Mouse (Mus musculus) adrenal gland, postnatal 4 days (tissue): Measurements from ENCODE around the gene Resp18. TPM values are rescaled to one million over a fixed set of nuclear protein-coding genes. Genes with fewer than 3 reads are reported as not detected.
"Not testable (repeated sequence)": the region's sequence is repeated elsewhere in the genome, so short reads cannot be mapped to it uniquely, and the experiment has no call there.

Experiments used
- DNase-seq, 2 experiments: peaks; one replicate each; pipeline ENCODE4 v3.0.0; 2021 to 2022; ENCODE audit warnings: low spot score in 2 of 2, mixed read lengths in 2 of 2
- total RNA-seq, 2 experiments: library from RNA; stranded (reverse); gene quantifications; 2 replicates each; pipeline ENCODE4 v1.2.3; 2021

The Resp18 gene
- total RNA-seq, 2 experiments from 2014 or later, result 138 to 152 TPM

DNA sequence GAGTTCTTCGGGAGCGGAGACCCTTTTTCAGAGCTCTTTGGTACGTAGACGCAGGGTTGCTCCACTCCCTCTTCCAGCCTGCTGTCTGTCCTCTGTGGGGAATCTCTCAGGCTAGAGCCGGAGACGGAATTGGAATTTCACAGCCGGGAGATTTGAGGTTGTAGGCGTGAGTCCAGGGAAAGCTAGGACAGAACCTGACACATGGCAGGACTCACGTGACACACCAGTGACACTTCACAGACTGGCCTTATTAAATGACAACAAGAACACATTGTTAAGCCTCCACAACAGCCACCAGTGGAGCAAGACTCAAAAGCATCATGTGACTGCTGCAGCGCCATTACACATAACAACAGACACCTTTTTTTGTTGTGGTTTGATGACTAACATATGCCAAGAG is 38.6 kb downstream of the Resp18 start:
- no peak for DNase-seq

DNA sequence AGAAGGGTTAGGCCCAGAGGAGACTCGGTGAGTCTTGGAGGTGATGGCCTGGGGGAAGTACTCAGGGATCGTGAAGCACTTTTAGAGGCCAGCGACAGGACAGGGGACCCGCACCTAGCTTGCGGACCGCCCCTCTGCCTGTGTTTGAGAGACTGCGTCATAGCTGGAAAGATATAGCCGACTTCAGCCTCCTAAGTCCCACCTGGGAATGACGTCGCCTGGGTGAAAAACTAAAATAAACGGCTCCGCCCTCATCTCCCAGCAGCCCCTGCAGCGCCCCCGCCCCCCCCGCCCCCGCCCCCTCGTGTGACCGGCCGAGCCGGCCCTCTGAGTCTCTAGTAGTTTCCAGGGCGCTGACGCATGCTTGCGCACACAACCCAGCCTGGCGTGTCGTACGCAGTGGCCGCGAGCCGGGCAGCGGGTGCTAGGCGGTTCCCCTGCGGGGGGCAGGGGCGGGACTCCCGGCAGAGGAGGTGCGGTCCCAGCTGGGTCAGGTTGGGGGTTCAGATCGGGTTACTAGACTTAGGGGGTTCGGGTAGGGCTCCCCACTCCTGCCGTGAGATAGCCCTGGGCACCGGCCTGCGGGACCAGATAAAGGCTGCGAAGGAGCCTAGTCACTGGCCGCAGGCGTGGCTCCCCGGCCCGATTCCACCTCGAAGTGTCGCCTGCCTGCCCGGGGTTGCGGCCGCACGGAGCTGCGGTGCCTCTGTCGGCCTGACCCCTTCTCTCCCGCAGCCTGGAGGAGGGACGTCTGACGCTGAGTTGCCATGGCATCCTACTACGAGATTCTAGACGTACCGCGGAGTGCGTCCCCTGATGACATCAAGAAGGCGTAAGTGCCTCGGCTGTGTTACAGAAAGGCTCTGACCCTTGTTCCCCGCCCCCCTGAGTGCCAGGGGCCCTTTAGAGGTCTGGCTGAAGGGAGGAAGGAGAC is 41.8 kb downstream of the Resp18 start, which contains the start of gene Dnajb2:
Gene Dnajb2, plus strand, starts transcription at position 290 of the 934 bp plus-strand sequence.
- DNase-seq, result peak; percentile 61 to 77

GRCm38 (mm10) chr1:75234606-75235005 is 43.6 kb downstream of the Resp18 start:
- DNase-seq, result no peak

DNA sequence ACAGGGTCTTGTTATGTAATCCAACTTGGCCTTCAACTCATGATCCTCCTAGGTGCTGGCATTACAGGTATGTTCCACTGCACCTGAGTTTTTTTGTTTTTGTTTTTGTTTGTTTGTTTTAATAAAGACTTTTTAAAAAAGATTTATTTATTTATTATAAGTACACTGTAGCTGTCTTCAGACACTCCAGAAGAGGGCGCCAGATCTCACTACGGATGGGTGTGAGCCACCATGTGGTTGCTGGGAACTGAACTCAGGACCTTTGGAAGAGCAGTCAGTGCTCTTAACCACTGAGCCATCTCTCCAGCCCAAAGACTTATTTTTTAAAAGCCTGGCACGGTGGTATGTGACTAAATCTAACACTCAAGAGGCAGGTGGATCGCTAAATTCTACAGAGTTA is 45.7 kb downstream of the Resp18 start:
- not testable (repeated sequence) for DNase-seq

GRCm38 (mm10) chr1:75231664-75232152 is 46.5 kb downstream of the Resp18 start, which contains the start of gene A630095N17Rik:
Gene A630095N17Rik, minus strand, starts transcription at chr1:75232102.
- DNase-seq, result no peak

GRCm38 (mm10) chr1:75231224-75231623 is 47.0 kb downstream of the Resp18 start:
- no peak for DNase-seq

DNA sequence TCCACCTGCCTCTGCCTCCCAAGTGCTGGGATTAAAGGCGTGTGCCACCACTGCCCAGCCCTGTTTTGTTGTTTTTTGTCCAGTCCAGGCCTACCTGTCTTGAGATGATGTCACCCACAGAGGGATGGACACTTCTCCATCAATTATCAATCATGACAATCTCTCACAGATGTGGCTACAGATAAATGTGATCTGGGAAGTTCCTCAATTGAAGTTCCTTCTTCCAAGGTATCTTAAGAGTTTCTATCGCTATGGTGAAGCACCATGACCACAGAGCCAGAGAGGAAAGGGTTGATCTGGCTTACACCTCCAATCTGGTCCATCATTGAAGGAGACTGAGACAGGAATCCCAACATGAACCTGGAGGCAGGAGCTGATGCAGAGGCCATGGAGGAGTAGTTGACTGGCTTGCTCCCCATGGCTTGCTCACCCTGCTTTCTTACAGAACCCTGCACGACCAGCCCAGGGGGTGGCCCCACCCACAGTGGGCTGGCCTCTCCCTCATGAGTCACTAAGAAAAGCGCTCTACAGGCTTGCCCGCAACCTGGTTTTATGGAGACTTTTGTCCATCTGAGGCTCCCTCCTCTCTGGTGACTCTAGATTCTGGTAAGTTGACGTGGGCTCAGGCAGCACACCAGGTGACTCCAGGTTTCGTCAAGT is 47.8 kb downstream of the Resp18 start:
- no peak for DNase-seq

DNA sequence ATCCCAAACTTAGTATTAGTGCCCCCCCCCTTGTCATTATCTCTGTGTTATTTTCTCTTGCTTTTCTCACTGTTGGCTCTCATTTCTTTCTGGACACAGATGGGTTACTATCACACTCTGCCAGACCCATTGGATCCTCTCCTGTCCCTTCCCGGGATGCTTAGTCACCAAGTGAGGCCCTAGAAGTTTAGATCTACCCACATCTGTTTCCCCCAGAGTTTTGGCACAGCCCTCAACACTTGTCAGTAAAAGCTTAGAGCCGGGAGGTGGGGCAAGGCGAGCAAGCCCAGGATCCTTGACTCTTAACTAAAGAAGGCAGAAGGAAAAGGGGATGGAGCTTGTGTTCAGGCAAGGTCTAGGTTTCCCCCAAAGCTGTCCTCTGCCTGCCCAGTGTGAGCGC is 49.1 kb downstream of the Resp18 start:
- no peak for DNase-seq

GRCm38 (mm10) chr1:75227653-75228052 is 50.6 kb downstream of the Resp18 start:
- no peak for DNase-seq

DNA sequence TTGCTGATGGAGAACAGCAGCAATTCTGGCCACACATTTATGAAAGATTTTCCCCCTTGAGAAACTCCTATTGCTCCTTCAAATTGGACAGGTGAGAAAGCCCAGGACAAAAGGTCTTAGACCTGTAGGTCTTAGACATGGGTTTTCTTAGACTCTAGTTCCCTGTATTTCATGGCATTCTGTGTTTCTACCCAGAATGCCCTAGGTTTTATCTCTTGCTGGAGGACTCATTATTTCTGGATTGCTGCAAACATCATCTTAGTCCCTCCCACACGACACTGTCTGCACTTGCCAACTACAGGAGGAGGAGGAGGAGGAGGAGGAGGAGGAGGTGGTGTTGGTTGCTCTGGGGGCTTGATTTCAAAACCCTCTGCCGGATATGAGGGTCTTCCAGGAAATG is 52.1 kb downstream of the Resp18 start:
- no peak for DNase-seq

- DNase-seq, result no peak
Measured at GRCm38 (mm10) chr1:75225473-75225872, 52.7 kb downstream of the Resp18 start.

- DNase-seq, result no peak
Measured at GRCm38 (mm10) chr1:75223532-75223931, 54.7 kb downstream of the Resp18 start.

GRCm38 (mm10) chr1:75222926-75223325 is 55.3 kb downstream of the Resp18 start:
- no peak for DNase-seq

Other genes with a start within 250 kb of the Resp18 start
- gene Nhej1, start 153.2 kb downstream of the Resp18 start, total RNA-seq, result 1 to 10 TPM; 4.4 to 4.5 TPM
- gene Slc23a3, start 144.5 kb downstream of the Resp18 start, total RNA-seq, result 1 to 10 TPM in 1 of 2 experiments, under 1 TPM in 1; 0.56 to 1.6 TPM
- 10 to 100 TPM; 52.1 to 55.4 TPM for gene Cnppd1, start 135.7 kb downstream of the Resp18 start, total RNA-seq
- gene Retreg2, start 135.6 kb downstream of the Resp18 start, total RNA-seq, result 10 to 100 TPM; 90.3 to 92.2 TPM
- 10 to 100 TPM; 27.5 to 31.4 TPM for gene Zfand2b, start 109.8 kb downstream of the Resp18 start, total RNA-seq
- 10 to 100 TPM; 42.1 TPM for gene Abcb6, start 98.0 kb downstream of the Resp18 start, total RNA-seq
- 10 to 100 TPM; 23.0 to 27.3 TPM for gene Ankzf1, start 86.3 kb downstream of the Resp18 start, total RNA-seq
- 10 to 100 TPM; 38.0 to 41.8 TPM for gene Atg9a, start 86.2 kb downstream of the Resp18 start, total RNA-seq
- gene Glb1l, start 67.6 kb downstream of the Resp18 start, total RNA-seq, result 10 to 100 TPM; 45.2 to 67.4 TPM
- 100 to 1,000 TPM in 1 of 2 experiments, 10 to 100 TPM in 1; 96.8 to 110 TPM for gene Stk16, start 67.6 kb downstream of the Resp18 start, total RNA-seq
- 10 to 100 TPM; 46.4 to 54.4 TPM for gene Tuba4a, start 58.5 kb downstream of the Resp18 start, total RNA-seq
- not detected for gene A630095N17Rik, start 46.3 kb downstream of the Resp18 start, total RNA-seq
- 10 to 100 TPM; 40.5 to 42.5 TPM for gene Dnajb2, start 42.0 kb downstream of the Resp18 start, total RNA-seq
- gene Ptprn, start 13.9 kb downstream of the Resp18 start, total RNA-seq, result 10 to 100 TPM; 79.8 to 81.3 TPM
- 100 to 1,000 TPM; 106 to 113 TPM for gene Dnpep, start 39.6 kb upstream of the Resp18 start, total RNA-seq
- 10 to 100 TPM; 40.5 to 78.8 TPM for gene Des, start 81.9 kb upstream of the Resp18 start, total RNA-seq
- gene Speg, start 96.9 kb upstream of the Resp18 start, total RNA-seq, result 10 to 100 TPM; 32.4 to 33.7 TPM
- gene Gmppa, start 157.5 kb upstream of the Resp18 start, total RNA-seq, result 10 to 100 TPM; 71.3 to 82.4 TPM
- 10 to 100 TPM; 10.4 to 11.9 TPM for gene Asic4, start 172.0 kb upstream of the Resp18 start, total RNA-seq
- 10 to 100 TPM; 60.3 to 62.6 TPM for gene Chpf, start 200.9 kb upstream of the Resp18 start, total RNA-seq
- gene Tmem198, start 201.1 kb upstream of the Resp18 start, total RNA-seq, result 1 to 10 TPM; 4.0 to 5.0 TPM
- gene Obsl1, start 228.0 kb upstream of the Resp18 start, total RNA-seq, result 100 to 1,000 TPM; 241 to 242 TPM
- gene Inha, start 228.7 kb upstream of the Resp18 start, total RNA-seq, result 10 to 100 TPM; 71.4 to 80.6 TPM
- 10 to 100 TPM; 38.1 to 38.4 TPM for gene Stk11ip, start 243.1 kb upstream of the Resp18 start, total RNA-seq